Mouse (Mus musculus): Measurements from ENCODE around the gene Tril. TPM values are rescaled to one million over a fixed set of nuclear protein-coding genes. Genes with fewer than 3 reads are reported as not detected.
A peak's percentile ranks its signal among the peaks of the same experiment; 100 is the strongest.

Gene Tril
- polyA plus RNA-seq, 2 experiments = 68.1 to 70.0 TPM

GRCm38 (mm10) chr6:53801893-53802286, 18.7 kb downstream of the Tril start:
- TF ChIP-seq POLR2A (IDR thresholded peaks at IDR 0.05; ENCODE audit: borderline replicate concordance, extremely low read depth, insufficient read depth, insufficient read length) = no peak
- no peaks in the 10 kb centered on the region for H3K36me3 ChIP-seq (ENCODE audit: control insufficient read depth, insufficient read depth, low read length)
- ATAC-seq (ENCODE audit: low FRiP score, low read depth) (no peak), DNase-seq (ENCODE audit: low spot score) (no peak)
- no peaks in the 10 kb centered on the region for H3K27me3 ChIP-seq (ENCODE audit: control insufficient read depth, insufficient read depth, low read length)
- WGBS = 52% methylated on average over 5 of the region's 5 CpGs
- no peaks in the 10 kb centered on the region for H3K9me3 ChIP-seq (ENCODE audit: control insufficient read depth, low read length)
- no peak overlapping the region for H3K9ac ChIP-seq (ENCODE audit: low read depth, low read length, severe bottlenecking)
- no peak overlapping the region for H3K27ac ChIP-seq (replicated peaks; ENCODE audit: low read depth, low read length)
- H3K4me1 ChIP-seq (ENCODE audit: control insufficient read depth, insufficient read depth, low read length) = peaks cover 8% of the 10 kb centered on the region
- no peak overlapping the region for H3K4me3 ChIP-seq (replicated peaks; ENCODE audit: low read length)
- no peak overlapping the region for H3K4me2 ChIP-seq (replicated peaks; ENCODE audit: low read depth, low read length, severe bottlenecking)

- H3K36me3 ChIP-seq (ENCODE audit: control insufficient read depth, insufficient read depth, low read length) = no peaks in the 10 kb centered on the region
- H3K4me1 ChIP-seq (ENCODE audit: control insufficient read depth, insufficient read depth, low read length) = peaks cover 5% of the 10 kb centered on the region
- H3K4me2 ChIP-seq (replicated peaks; ENCODE audit: low read depth, low read length, severe bottlenecking) = no peak overlapping the region
- H3K27me3 ChIP-seq (ENCODE audit: control insufficient read depth, insufficient read depth, low read length) = no peaks in the 10 kb centered on the region
- H3K27ac ChIP-seq (replicated peaks; ENCODE audit: low read depth, low read length) = no peak overlapping the region
- ATAC-seq (ENCODE audit: low FRiP score, low read depth) = no peak; the same call in 1 of the 2 replicates
- no peak overlapping the region for H3K9ac ChIP-seq (ENCODE audit: low read depth, low read length, severe bottlenecking)
- no peak for TF ChIP-seq POLR2A (IDR thresholded peaks at IDR 0.05; ENCODE audit: borderline replicate concordance, extremely low read depth, insufficient read depth, insufficient read length)
- 56% methylated on average over 4 of the region's 4 CpGs for WGBS
- DNase-seq (ENCODE audit: low spot score) = no peak
- no peak overlapping the region for H3K4me3 ChIP-seq (replicated peaks; ENCODE audit: low read length)
- H3K9me3 ChIP-seq (ENCODE audit: control insufficient read depth, low read length) = no peaks in the 10 kb centered on the region
Measured at GRCm38 (mm10) chr6:53801269-53801892, 19.2 kb downstream of the Tril start.

- peaks cover 10% of the 10 kb centered on the region for H3K4me1 ChIP-seq (ENCODE audit: control insufficient read depth, insufficient read depth, low read length)
- no peak overlapping the region for H3K4me3 ChIP-seq (replicated peaks; ENCODE audit: low read length)
- H3K9ac ChIP-seq (ENCODE audit: low read depth, low read length, severe bottlenecking) = no peak overlapping the region
- H3K27ac ChIP-seq (replicated peaks; ENCODE audit: low read depth, low read length) = no peak overlapping the region
- H3K9me3 ChIP-seq (ENCODE audit: control insufficient read depth, low read length) = no peaks in the 10 kb centered on the region
- H3K36me3 ChIP-seq (ENCODE audit: control insufficient read depth, insufficient read depth, low read length) = no peaks in the 10 kb centered on the region
- no peaks in the 10 kb centered on the region for H3K27me3 ChIP-seq (ENCODE audit: control insufficient read depth, insufficient read depth, low read length)
- DNase-seq (ENCODE audit: low spot score) (no peak), ATAC-seq (ENCODE audit: low FRiP score, low read depth) (no peak)
- H3K4me2 ChIP-seq (replicated peaks; ENCODE audit: low read depth, low read length, severe bottlenecking) = no peak overlapping the region
- 80% methylated on average over 3 of the region's 3 CpGs for WGBS
- TF ChIP-seq POLR2A (IDR thresholded peaks at IDR 0.05; ENCODE audit: borderline replicate concordance, extremely low read depth, insufficient read depth, insufficient read length) = no peak
Measured at GRCm38 (mm10) chr6:53798865-53799264, 21.8 kb downstream of the Tril start.

GRCm38 (mm10) chr6:53796835-53797234, 23.8 kb downstream of the Tril start:
- Histone ChIP-seq H3K36me3 (ENCODE audit: control insufficient read depth, insufficient read depth, low read length) (no peaks in the 10 kb centered on the region), H3K9me3 (ENCODE audit: control insufficient read depth, low read length) (no peaks in the 10 kb centered on the region), H3K4me2 (replicated peaks; ENCODE audit: low read depth, low read length, severe bottlenecking) (no peak overlapping the region), H3K4me3 (replicated peaks; ENCODE audit: low read length) (no peak overlapping the region), H3K9ac (ENCODE audit: low read depth, low read length, severe bottlenecking) (no peak overlapping the region), H3K27ac (replicated peaks; ENCODE audit: low read depth, low read length) (no peak overlapping the region), H3K4me1 (ENCODE audit: control insufficient read depth, insufficient read depth, low read length) (peaks cover 6% of the 10 kb centered on the region), H3K27me3 (ENCODE audit: control insufficient read depth, insufficient read depth, low read length) (no peaks in the 10 kb centered on the region)
- no peak for TF ChIP-seq POLR2A (IDR thresholded peaks at IDR 0.05; ENCODE audit: borderline replicate concordance, extremely low read depth, insufficient read depth, insufficient read length)
- ATAC-seq (ENCODE audit: low FRiP score, low read depth) (no peak), DNase-seq (ENCODE audit: low spot score) (peak; percentile 30)
- WGBS = 52% methylated on average over 3 of the region's 3 CpGs

GRCm38 (mm10) chr6:53795788-53796187, 24.8 kb downstream of the Tril start:
- Histone ChIP-seq H3K27ac (replicated peaks; ENCODE audit: low read depth, low read length) (no peak overlapping the region), H3K4me3 (replicated peaks; ENCODE audit: low read length) (no peak overlapping the region), H3K27me3 (ENCODE audit: control insufficient read depth, insufficient read depth, low read length) (no peaks in the 10 kb centered on the region), H3K9me3 (ENCODE audit: control insufficient read depth, low read length) (no peaks in the 10 kb centered on the region), H3K36me3 (ENCODE audit: control insufficient read depth, insufficient read depth, low read length) (no peaks in the 10 kb centered on the region), H3K4me1 (ENCODE audit: control insufficient read depth, insufficient read depth, low read length) (peaks cover 5% of the 10 kb centered on the region; the same call in 1 of the 2 replicates), H3K4me2 (replicated peaks; ENCODE audit: low read depth, low read length, severe bottlenecking) (no peak overlapping the region), H3K9ac (ENCODE audit: low read depth, low read length, severe bottlenecking) (no peak overlapping the region)
- peak; percentile 35 for DNase-seq (ENCODE audit: low spot score)
- 27% methylated on average over 5 of the region's 5 CpGs for WGBS
- TF ChIP-seq POLR2A (IDR thresholded peaks at IDR 0.05; ENCODE audit: borderline replicate concordance, extremely low read depth, insufficient read depth, insufficient read length) = no peak
- ATAC-seq (ENCODE audit: low FRiP score, low read depth) = 0 out of 2 replicates have a peak, but pooled peaks have one; percentile 62

All from limb, embryonic 14.5 days (tissue).